In the genomic region with DNA sequence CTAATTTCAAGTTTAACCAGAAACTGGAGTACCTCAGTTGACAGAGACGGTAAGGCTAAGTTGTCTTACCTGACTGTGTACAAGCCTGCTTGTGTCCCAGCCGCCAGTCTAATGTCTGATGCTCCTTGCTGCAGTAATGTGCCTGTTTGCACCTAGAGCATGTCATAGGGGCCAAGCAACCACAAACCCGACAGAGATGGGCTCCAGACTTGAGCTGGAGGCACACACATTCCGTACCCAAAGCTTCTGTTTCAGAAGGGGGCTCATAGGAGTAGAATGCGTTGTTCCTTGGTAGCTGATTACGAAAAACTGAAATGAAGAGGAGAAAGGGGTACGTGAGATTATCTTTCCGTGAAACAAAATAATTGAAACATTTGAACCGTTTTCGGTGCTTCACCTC, we compare ENCODE assay signal across 8 mouse cellular contexts. TPM values are rescaled to one million over a fixed set of nuclear protein-coding genes. Genes with fewer than 3 reads are reported as not detected.
A peak's percentile ranks its signal among the peaks of the same experiment; 100 is the strongest.
DNase-seq lines count a peak whose midpoint lies in the region; ATAC-seq and TF ChIP-seq lines count a peak whose summit lies in the region.

No protein-coding gene starts in this region.

- peaks cover 38% of the 10 kb centered on the region for H3K36me3 ChIP-seq in lung, embryonic 14.5 days (ENCODE audit: insufficient read depth)
- peaks cover 11% of the 10 kb centered on the region; the same call in 1 of the 2 replicates for H3K36me3 ChIP-seq in hindbrain, postnatal 0 days (ENCODE audit: insufficient read depth, low read length)
- peaks cover 18% of the 10 kb centered on the region; the same call in 1 of the 2 replicates for H3K36me3 ChIP-seq in midbrain, postnatal 0 days (ENCODE audit: insufficient read depth, low read length)

- peak overlapping the region; percentile 83 for H3K4me3 ChIP-seq in lung, embryonic 14.5 days (ENCODE audit: low read depth, low read length)
- peak overlapping the region; percentile 77 for H3K4me3 ChIP-seq in hindbrain, postnatal 0 days (ENCODE audit: low read length)
- H3K4me3 ChIP-seq in midbrain, postnatal 0 days (ENCODE audit: low read depth, low read length), result peak overlapping the region; percentile 88

- peak; percentile 7 for DNase-seq in lung, embryonic 14.5 days
- no peak for DNase-seq in lung, postnatal 4 days
- DNase-seq in embryo, embryonic 10.5 days (ENCODE audit: low spot score), result peak; percentile 23
- peak; percentile 3 for DNase-seq in hindbrain, postnatal 0 days (ENCODE audit: low spot score)
- no peak for DNase-seq in midbrain, postnatal 0 days (ENCODE audit: low spot score)
- DNase-seq in adrenal gland, adult 8-10 months, result no peak
- DNase-seq in kidney, postnatal 25 days, result no peak
- no peak for DNase-seq in urinary bladder, adult 2 months (ENCODE audit: low spot score)

- no peaks in the 10 kb centered on the region for H3K27me3 ChIP-seq in lung, embryonic 14.5 days (ENCODE audit: insufficient read depth, low read length)
- H3K27me3 ChIP-seq in hindbrain, postnatal 0 days (ENCODE audit: insufficient read depth, low read length), result no peaks in the 10 kb centered on the region
- H3K27me3 ChIP-seq in midbrain, postnatal 0 days (ENCODE audit: insufficient read depth, low read length), result no peaks in the 10 kb centered on the region

- ATAC-seq in lung, embryonic 14.5 days (ENCODE audit: insufficient read depth), result no peak
- no peak for ATAC-seq in hindbrain, postnatal 0 days
- ATAC-seq in midbrain, postnatal 0 days (ENCODE audit: low FRiP score), result no peak

- no peak for TF ChIP-seq CTCF in lung, embryonic 14.5 days (IDR thresholded peaks at IDR 0.05; ENCODE audit: low read depth)
- no peak for TF ChIP-seq CTCF in hindbrain, postnatal 0 days (IDR thresholded peaks at IDR 0.05; ENCODE audit: low read depth)
- no peak for TF ChIP-seq CTCF in midbrain, postnatal 0 days (IDR thresholded peaks at IDR 0.05)

- WGBS in lung, embryonic 14.5 days, result 7% methylated on average over 10 of the region's 10 CpGs
- WGBS in hindbrain, postnatal 0 days, result 13% methylated on average over 10 of the region's 10 CpGs
- WGBS in midbrain, postnatal 0 days, result 8% methylated on average over 10 of the region's 10 CpGs

- H3K4me2 ChIP-seq in lung, embryonic 14.5 days, result peak overlapping the region; percentile 79
- peak overlapping the region; percentile 72 for H3K4me2 ChIP-seq in hindbrain, postnatal 0 days (ENCODE audit: low read depth, low read length)
- H3K4me2 ChIP-seq in midbrain, postnatal 0 days (ENCODE audit: low read depth, low read length, poor library complexity, severe bottlenecking), result peak overlapping the region; percentile 80

- H3K9ac ChIP-seq in lung, embryonic 14.5 days, result peak overlapping the region; percentile 69
- peak overlapping the region; percentile 80 for H3K9ac ChIP-seq in hindbrain, postnatal 0 days (replicated peaks; ENCODE audit: low read length)
- H3K9ac ChIP-seq in midbrain, postnatal 0 days (replicated peaks; ENCODE audit: low read length, poor library complexity, severe bottlenecking), result peak overlapping the region; percentile 79; the same call in 1 of the 2 replicates

- peaks cover 4% of the 10 kb centered on the region; the same call in 1 of the 2 replicates for H3K4me1 ChIP-seq in lung, embryonic 14.5 days (ENCODE audit: insufficient read depth)
- H3K4me1 ChIP-seq in hindbrain, postnatal 0 days (ENCODE audit: insufficient read depth, low read length), result 0 out of 2 replicates have a peak, but pooled peaks cover 9% of the 10 kb centered on the region
- peaks cover 4% of the 10 kb centered on the region; the same call in 1 of the 2 replicates for H3K4me1 ChIP-seq in midbrain, postnatal 0 days (ENCODE audit: insufficient read depth, low read length)

- H3K27ac ChIP-seq in lung, embryonic 14.5 days (ENCODE audit: low read depth), result no peak overlapping the region
- H3K27ac ChIP-seq in hindbrain, postnatal 0 days, result no peak overlapping the region
- H3K27ac ChIP-seq in midbrain, postnatal 0 days (ENCODE audit: low read depth, low read length), result no peak overlapping the region; the same call in 1 of the 2 replicates

- no peaks in the 10 kb centered on the region for H3K9me3 ChIP-seq in lung, embryonic 14.5 days (ENCODE audit: low read depth, low read length)
- no peaks in the 10 kb centered on the region for H3K9me3 ChIP-seq in hindbrain, postnatal 0 days (ENCODE audit: low read length)
- no peaks in the 10 kb centered on the region for H3K9me3 ChIP-seq in midbrain, postnatal 0 days (ENCODE audit: low read length)

RNA-seq across cellular contexts. Expression of gene Pdcd2, which starts 0.8 kb away (rescaled TPM):
- polyA plus RNA-seq in lung, embryonic 14.5 days (2014; fragmentation: Nextera tagmentation; extraction: Ambion mirVana), result 34.2 and 39.2 TPM in 2 replicates
- 51.5 and 68.4 TPM in 2 replicates for total RNA-seq in hindbrain, postnatal 0 days (2014; rRNA removed)
- polyA plus RNA-seq in hindbrain, postnatal 0 days (2015; fragmentation: Nextera tagmentation; extraction: Ambion mirVana), result 48.7 and 49.2 TPM in 2 replicates
- total RNA-seq in midbrain, postnatal 0 days (2014; rRNA removed), result 48.9 and 53.6 TPM in 2 replicates
- polyA plus RNA-seq in midbrain, postnatal 0 days (2015; fragmentation: Nextera tagmentation; extraction: Ambion mirVana), result 48.1 and 49.9 TPM in 2 replicates
- total RNA-seq in adrenal gland, adult 8-10 months (2022), result 10 to 100 TPM; 34.2 to 42.4 (median 38.9) TPM
- polyA plus RNA-seq in urinary bladder, adult 2 months (2012; rRNA removed), result 23.2 and 23.8 TPM in 2 replicates

RNA-seq across cellular contexts. Expression of gene Tbp, which starts 26.6 kb away (rescaled TPM):
- 53.6 and 53.8 TPM in 2 replicates for polyA plus RNA-seq in lung, embryonic 14.5 days (2014; fragmentation: Nextera tagmentation; extraction: Ambion mirVana)
- total RNA-seq in hindbrain, postnatal 0 days (2014; rRNA removed), result 56.3 and 57.4 TPM in 2 replicates
- 40.6 and 42.8 TPM in 2 replicates for polyA plus RNA-seq in hindbrain, postnatal 0 days (2015; fragmentation: Nextera tagmentation; extraction: Ambion mirVana)
- total RNA-seq in midbrain, postnatal 0 days (2014; rRNA removed), result 43.5 and 50.4 TPM in 2 replicates
- 43.2 and 47.9 TPM in 2 replicates for polyA plus RNA-seq in midbrain, postnatal 0 days (2015; fragmentation: Nextera tagmentation; extraction: Ambion mirVana)
- total RNA-seq in adrenal gland, adult 8-10 months (2022), result 10 to 100 TPM; 29.8 to 48.0 (median 36.5) TPM
- polyA plus RNA-seq in urinary bladder, adult 2 months (2012; rRNA removed), result 29.3 and 32.4 TPM in 2 replicates

RNA-seq across cellular contexts. Expression of gene Psmb1, which starts 26.8 kb away (rescaled TPM):
- polyA plus RNA-seq in lung, embryonic 14.5 days (2014; fragmentation: Nextera tagmentation; extraction: Ambion mirVana), result 268 and 272 TPM in 2 replicates
- total RNA-seq in hindbrain, postnatal 0 days (2014; rRNA removed), result 91.8 and 101 TPM in 2 replicates
- 273 TPM in 2 replicates for polyA plus RNA-seq in hindbrain, postnatal 0 days (2015; fragmentation: Nextera tagmentation; extraction: Ambion mirVana)
- 93.1 and 130 TPM in 2 replicates for total RNA-seq in midbrain, postnatal 0 days (2014; rRNA removed)
- 253 and 257 TPM in 2 replicates for polyA plus RNA-seq in midbrain, postnatal 0 days (2015; fragmentation: Nextera tagmentation; extraction: Ambion mirVana)
- 100 to 1,000 TPM; 168 to 183 (median 174) TPM for total RNA-seq in adrenal gland, adult 8-10 months (2022)
- 145 and 185 TPM in 2 replicates for polyA plus RNA-seq in urinary bladder, adult 2 months (2012; rRNA removed)

RNA-seq across cellular contexts. Expression of gene Prdm9, which starts 37.9 kb away (rescaled TPM):
- 0.57 and 0.97 TPM in 2 replicates for polyA plus RNA-seq in lung, embryonic 14.5 days (2014; fragmentation: Nextera tagmentation; extraction: Ambion mirVana)
- total RNA-seq in hindbrain, postnatal 0 days (2014; rRNA removed), result 0.94 and 1.2 TPM in 2 replicates
- polyA plus RNA-seq in hindbrain, postnatal 0 days (2015; fragmentation: Nextera tagmentation; extraction: Ambion mirVana), result 0.76 and 1.2 TPM in 2 replicates
- 0.22 and 0.94 TPM in 2 replicates for total RNA-seq in midbrain, postnatal 0 days (2014; rRNA removed)
- polyA plus RNA-seq in midbrain, postnatal 0 days (2015; fragmentation: Nextera tagmentation; extraction: Ambion mirVana), result 0.97 and 1.1 TPM in 2 replicates
- total RNA-seq in adrenal gland, adult 8-10 months (2022), result 10 to 100 TPM in 1 of 4 experiments, 1 to 10 TPM in 3; 5.1 to 11.2 (median 7.1) TPM
- polyA plus RNA-seq in urinary bladder, adult 2 months (2012; rRNA removed), result 5.6 and 5.7 TPM in 2 replicates

Comparison
In these comparisons a context has a peak if more than half of its experiments do, and no peak if none do; other contexts are left out.
1. DNase-seq: peak in lung, embryonic 14.5 days (single experiment), embryo, embryonic 10.5 days (single experiment) and hindbrain, postnatal 0 days (single experiment); none in lung, postnatal 4 days (0 of 2), midbrain, postnatal 0 days (single experiment), adrenal gland, adult 8-10 months (single experiment), kidney, postnatal 25 days (0 of 2) and urinary bladder, adult 2 months (single experiment).
2. Peak in every context shown above with its lines, with median percentiles within 50 percentile points of each other: H3K4me2 ChIP-seq, H3K4me3 ChIP-seq and H3K9ac ChIP-seq.